Mouse (Mus musculus) brain, adult 2 months (tissue): ENCODE results near the gene Muc5ac.

ENCODE experiments used
- DNase-seq: peaks from one replicate; pipeline ENCODE4 v3.0.0; 2011; ENCODE audit warnings: low read depth, low spot score

Muc5ac gene

DNA sequence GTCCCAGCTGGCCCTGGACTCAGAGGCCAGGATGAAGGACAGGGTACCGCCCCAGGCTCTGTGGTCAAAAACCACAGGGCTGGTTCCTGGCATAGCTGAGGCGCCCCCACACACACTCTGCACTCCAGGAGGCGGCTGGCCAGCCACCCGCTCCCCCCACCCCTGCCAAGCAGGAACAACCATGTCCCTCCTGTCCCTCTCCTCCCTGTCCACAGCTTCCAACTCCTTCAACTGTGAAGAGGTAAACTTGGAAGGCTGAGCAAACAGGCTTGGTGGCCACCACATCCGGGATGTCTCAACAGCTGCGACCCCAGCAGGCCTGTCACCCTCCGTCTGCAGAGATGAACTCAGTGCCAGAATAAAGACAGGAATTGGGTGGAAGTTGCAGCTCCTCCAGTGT lies 47.2 kb downstream of the Muc5ac start:
- no peak for DNase-seq

- no peak for DNase-seq
Measured at GRCm38 (mm10) chr7:141836423-141836822, 47.7 kb downstream of the Muc5ac start.

DNA sequence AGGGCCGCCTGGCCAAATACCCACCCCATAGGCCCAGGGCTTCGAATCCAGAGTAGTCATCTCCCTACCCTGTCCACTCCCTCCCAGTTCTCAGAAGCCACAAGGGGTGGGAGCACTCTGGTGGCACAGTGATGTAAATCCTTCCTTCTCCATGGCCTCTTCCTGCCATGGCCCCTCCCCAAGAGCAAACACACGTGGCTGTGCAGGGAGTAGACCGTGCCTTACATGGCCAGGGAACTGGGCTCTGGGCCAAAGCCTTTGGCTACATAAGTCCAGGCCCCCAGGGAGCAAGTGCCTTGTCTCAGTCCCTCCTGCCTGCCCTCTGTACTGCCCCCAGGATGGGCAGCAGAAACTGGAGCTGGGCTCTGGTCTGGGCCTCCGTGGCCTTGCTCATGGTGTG lies 50.0 kb downstream of the Muc5ac start, which contains the start of gene Muc5b:
Gene Muc5b (plus strand): TSS at position 292 of the 400 bp plus-strand sequence.
- no peak for DNase-seq

DNA sequence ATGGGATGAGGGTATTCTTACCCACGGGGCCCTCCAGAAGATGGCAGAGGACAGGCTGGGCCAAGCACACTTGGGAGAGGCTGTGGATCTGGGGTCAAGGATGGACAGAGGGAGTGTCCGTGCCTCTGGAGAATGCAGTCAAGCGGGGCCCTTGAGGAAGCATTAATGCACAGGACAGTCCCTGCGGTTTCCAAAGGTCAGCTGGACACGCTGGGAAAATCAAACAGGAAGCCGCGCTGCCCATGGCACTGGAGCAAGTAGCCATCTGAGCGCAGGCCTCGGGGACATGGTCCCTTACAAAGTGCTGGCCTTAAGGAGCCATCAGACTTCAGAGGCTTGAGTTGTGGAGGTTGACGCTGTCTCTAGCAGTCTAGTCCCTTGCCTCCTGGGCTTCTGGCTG lies 51.6 kb downstream of the Muc5ac start:
- DNase-seq = no peak

- no peak for DNase-seq
Measured at GRCm38 (mm10) chr7:141861046-141861445, 72.3 kb downstream of the Muc5ac start.
